Mouse (Mus musculus): ENCODE data around the gene Srarp. TPM values are rescaled to one million over a fixed set of nuclear protein-coding genes. Genes with fewer than 3 reads are reported as not detected.
A peak's percentile ranks its signal among the peaks of the same experiment; 100 is the strongest.

Gene Srarp
- total RNA-seq, 2 experiments from 2014 or later, result 5.1 TPM

- no peak for DNase-seq (ENCODE audit: low spot score in 2 of 2)
- intact Hi-C loops (cut with DNase I), result no loop called here
Measured at GRCm38 (mm10) chr4:141429381-141429780, 6.5 kb downstream of the Srarp start.

GRCm38 (mm10) chr4:141427921-141428320, 8.0 kb downstream of the Srarp start:
- DNase-seq (ENCODE audit: low spot score in 2 of 2), result no peak
- intact Hi-C loops (cut with DNase I), result no loop called here

- DNase-seq (ENCODE audit: low spot score in 2 of 2), result no peak
- intact Hi-C loops (cut with DNase I), result no loop called here
Measured at GRCm38 (mm10) chr4:141426796-141427745, 8.8 kb downstream of the Srarp start.

GRCm38 (mm10) chr4:141425484-141426479, 10.1 kb downstream of the Srarp start:
- DNase-seq (ENCODE audit: low spot score in 2 of 2), result peak; percentile 80 to 88
- intact Hi-C loops (cut with DNase I), result no loop called here

GRCm38 (mm10) chr4:141423691-141424431, 12.0 kb downstream of the Srarp start:
- intact Hi-C loops (cut with DNase I), result no loop called here
- DNase-seq (ENCODE audit: low spot score in 2 of 2), result no peak

GRCm38 (mm10) chr4:141423288-141423687, 12.6 kb downstream of the Srarp start:
- no peak for DNase-seq (ENCODE audit: low spot score in 2 of 2)
- intact Hi-C loops (cut with DNase I), result no loop called here

- intact Hi-C loops (cut with DNase I), result no loop called here
Measured at GRCm38 (mm10) chr4:141422841-141423240, 13.1 kb downstream of the Srarp start.

GRCm38 (mm10) chr4:141421423-141421822, 14.5 kb downstream of the Srarp start:
- intact Hi-C loops (cut with DNase I), result no loop called here
- DNase-seq (ENCODE audit: low spot score in 2 of 2), result no peak

More at GRCm38 (mm10) chr4:141422841-141423240, 13.1 kb downstream of the Srarp start:
- no peak for DNase-seq (ENCODE audit: low spot score in 2 of 2)

GRCm38 (mm10) chr4:141420886-141421285, 15.0 kb downstream of the Srarp start:
- intact Hi-C loops (cut with DNase I), result no loop called here
- no peak for DNase-seq (ENCODE audit: low spot score in 2 of 2)

- DNase-seq (ENCODE audit: low spot score in 2 of 2), result no peak
- intact Hi-C loops (cut with DNase I), result no loop called here
Measured at GRCm38 (mm10) chr4:141420192-141420829, 15.6 kb downstream of the Srarp start, which contains the start of gene Hspb7. Gene Hspb7, plus strand, starts transcription at chr4:141420779.

- intact Hi-C loops (cut with DNase I), result no loop called here
- DNase-seq (ENCODE audit: low spot score in 2 of 2), result no peak
Measured at GRCm38 (mm10) chr4:141419398-141420191, 16.3 kb downstream of the Srarp start.

- DNase-seq (ENCODE audit: low spot score in 2 of 2), result no peak
- intact Hi-C loops (cut with DNase I), result no loop called here
Measured at GRCm38 (mm10) chr4:141415924-141416323, 20.0 kb downstream of the Srarp start, which contains the start of gene Clcnkb. Gene Clcnkb, minus strand, starts transcription at chr4:141416014.

- no peak for DNase-seq (ENCODE audit: low spot score in 2 of 2)
- intact Hi-C loops (cut with DNase I), result no loop called here
Measured at GRCm38 (mm10) chr4:141411430-141411992, 24.4 kb downstream of the Srarp start.

- DNase-seq (ENCODE audit: low spot score in 2 of 2), result no peak
- intact Hi-C loops (cut with DNase I), result no loop called here
Measured at GRCm38 (mm10) chr4:141408577-141408976, 27.3 kb downstream of the Srarp start.

GRCm38 (mm10) chr4:141406516-141407299, 29.2 kb downstream of the Srarp start:
- DNase-seq (ENCODE audit: low spot score in 2 of 2), result peak in 1 of 2 experiments; percentile 47
- intact Hi-C loops (cut with DNase I), result no loop called here

GRCm38 (mm10) chr4:141405314-141405622, 30.6 kb downstream of the Srarp start:
- no peak for DNase-seq (ENCODE audit: low spot score in 2 of 2)
- intact Hi-C loops (cut with DNase I), result no loop called here
